Mouse (Mus musculus) kidney, postnatal 36 days (tissue): ENCODE results near the gene Dmrt1.
A peak's percentile ranks its signal among the peaks of the same experiment; 100 is the strongest.

Experiments used
- DNase-seq, 2 experiments: peaks; one replicate each; pipeline ENCODE4 v3.0.0; 2021 to 2022; ENCODE audit warnings: mixed read lengths in 2 of 2

Dmrt1 gene

DNA sequence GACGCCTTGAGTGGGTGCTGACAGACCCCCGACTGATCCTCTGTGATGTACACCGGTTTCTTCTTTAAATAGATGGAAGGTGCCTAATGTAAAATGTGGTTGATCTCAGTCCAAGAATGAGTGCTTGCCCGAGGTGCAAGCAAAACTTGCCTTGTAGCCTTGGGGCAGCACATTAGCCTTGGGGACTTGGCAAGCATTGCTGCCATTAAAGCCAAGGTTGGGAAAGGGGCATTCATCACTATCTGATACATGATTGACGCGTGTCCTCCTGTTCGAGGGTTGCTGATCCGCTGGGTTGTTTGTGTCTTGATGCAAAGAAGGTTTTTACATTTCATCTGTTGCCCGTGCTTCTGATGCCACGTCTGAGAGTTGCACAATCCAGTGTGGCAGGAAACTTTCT, 69.0 kb downstream of the Dmrt1 start:
- DNase-seq = no peak

DNA sequence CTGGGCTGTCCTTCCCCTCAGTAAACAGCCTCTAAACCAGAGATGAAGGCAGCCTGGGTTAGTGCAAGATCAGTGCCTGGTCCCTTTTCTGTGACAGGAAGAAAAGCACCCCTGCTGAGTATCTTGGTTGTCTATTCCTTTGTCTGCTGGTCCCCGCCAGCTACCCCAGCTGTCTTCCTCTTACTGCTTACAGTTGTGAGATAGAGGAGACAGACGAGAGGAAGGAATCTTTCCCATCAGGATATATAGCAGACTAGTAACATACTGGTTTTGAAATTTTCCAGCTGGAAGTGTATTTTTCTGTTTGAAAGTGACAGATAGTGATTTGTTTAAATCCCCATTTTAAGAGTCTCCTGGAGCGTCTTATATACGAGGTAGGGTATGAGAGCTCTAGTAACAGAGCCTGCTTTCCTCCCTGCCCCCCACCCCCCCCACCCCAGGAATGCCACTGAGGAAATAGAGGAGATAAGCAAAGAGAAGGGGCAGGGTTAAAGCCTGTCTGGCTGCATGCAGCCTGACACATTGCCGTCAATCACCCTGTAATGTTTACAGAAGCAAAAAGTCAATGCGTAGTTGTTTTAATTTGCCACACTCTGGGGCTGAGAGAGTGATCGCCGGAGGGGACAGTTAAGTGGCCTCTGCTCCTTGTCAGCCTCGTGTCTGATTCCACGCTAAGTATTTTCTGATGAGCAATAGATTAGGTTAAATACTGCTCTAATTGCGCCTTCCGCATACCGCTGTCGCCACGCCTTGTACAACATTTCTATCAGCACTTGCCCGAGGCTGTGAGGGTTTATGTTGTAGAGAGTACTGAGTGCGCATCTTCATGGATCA, 69.8 kb downstream of the Dmrt1 start:
- DNase-seq = no peak

DNA sequence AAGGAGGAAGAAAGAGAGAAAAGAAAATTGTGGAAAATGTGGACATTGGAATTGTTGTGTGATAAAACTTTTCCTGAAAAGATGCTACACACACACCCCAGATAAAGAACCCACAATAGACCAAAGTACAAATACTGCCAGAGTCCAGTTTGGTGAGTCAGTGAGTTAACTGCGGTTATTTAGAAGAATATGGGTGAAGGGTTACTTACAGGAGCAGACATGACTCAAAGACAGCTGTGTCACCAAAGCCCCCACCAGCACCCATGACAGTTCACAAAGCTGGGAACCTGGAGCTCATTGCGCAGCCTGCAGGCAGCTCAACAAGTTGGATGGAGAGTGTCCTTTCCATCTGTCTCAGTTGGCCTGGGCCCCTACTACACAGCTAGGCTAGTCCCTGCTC, 72.9 kb downstream of the Dmrt1 start:
- no peak for DNase-seq

DNA sequence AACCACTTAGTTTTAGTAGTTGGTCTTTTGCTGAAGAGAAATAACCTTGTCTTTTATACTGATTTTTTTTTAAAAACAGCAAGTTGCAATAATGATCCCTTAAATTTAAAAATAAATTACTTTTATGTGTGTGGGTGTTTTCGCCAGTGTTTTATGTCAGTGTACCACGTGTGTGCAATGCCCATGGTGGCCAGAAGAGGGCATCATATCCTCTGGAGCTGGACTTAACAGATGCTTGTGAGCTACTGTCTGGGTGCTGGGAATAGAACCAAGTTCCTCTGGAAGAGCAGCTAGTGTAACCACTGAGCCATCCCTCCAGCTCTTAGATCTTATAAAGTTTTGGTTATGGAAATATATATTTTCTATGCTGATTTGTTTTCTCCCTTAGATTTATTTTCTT, 74.0 kb downstream of the Dmrt1 start:
- DNase-seq = peak in 1 of 2 experiments; percentile 17

DNA sequence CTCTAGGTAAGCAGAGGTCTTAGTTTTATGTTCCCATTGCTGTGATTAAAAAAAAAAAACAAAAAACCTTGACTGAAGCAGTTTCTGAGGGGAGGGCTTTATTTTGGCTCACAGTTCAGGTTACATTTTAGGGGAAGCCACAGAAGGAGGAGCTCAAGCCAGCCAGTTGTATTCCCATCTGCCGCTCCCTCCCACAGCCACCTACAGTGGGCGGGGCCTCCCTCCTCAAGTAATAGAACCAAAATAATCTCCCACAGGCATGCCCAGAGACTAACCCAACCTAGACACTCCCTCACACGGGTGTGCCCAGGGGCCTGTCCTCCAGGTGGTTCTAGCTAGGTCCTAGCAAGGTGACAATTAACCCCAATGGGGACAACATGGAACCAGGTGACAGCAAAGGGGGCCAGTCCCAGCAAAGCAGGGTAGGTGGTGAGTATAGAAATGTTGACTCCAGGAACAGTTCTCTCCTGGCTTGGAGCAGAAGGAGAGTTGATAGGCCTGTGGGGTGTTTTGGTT, 92.4 kb downstream of the Dmrt1 start:
- DNase-seq = no peak

DNA sequence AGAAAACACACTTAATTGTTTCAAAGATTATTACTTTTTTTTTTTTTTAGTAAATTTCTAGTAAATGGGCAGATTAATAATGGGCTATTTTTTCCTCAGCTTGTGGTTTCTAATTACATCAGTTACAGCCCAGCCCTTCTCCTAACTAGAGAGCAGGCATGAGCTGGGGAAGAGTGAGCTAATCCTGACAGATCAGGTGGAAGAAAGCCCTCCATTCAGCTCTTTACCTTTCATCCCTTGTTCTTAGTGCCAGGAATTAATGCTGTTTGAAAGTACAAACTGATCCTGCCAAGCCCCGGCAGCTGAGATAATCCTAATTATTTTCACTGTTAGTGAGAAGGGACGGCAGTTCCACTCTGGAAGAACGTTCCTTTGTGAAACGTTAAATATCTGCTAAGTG, 93.2 kb downstream of the Dmrt1 start:
- no peak for DNase-seq

DNA sequence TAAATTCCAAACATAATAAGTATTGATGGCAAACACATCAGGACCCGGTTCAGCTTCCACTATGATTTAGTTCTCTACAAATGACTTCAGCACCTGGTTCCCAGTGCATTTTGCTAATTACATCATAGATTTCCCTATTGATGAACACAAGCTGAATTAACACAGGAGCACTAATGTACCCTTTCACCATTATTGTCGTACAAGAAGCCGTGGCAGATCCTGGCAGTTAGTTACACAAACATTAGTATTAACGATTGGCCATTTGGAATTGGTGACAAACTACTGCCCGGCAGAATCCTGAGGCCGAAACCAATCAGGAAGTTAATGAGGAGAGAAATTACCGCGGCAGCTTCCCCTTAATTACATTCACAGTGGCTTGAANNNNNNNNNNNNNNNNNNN, 96.5 kb downstream of the Dmrt1 start:
- DNase-seq = no peak

DNA sequence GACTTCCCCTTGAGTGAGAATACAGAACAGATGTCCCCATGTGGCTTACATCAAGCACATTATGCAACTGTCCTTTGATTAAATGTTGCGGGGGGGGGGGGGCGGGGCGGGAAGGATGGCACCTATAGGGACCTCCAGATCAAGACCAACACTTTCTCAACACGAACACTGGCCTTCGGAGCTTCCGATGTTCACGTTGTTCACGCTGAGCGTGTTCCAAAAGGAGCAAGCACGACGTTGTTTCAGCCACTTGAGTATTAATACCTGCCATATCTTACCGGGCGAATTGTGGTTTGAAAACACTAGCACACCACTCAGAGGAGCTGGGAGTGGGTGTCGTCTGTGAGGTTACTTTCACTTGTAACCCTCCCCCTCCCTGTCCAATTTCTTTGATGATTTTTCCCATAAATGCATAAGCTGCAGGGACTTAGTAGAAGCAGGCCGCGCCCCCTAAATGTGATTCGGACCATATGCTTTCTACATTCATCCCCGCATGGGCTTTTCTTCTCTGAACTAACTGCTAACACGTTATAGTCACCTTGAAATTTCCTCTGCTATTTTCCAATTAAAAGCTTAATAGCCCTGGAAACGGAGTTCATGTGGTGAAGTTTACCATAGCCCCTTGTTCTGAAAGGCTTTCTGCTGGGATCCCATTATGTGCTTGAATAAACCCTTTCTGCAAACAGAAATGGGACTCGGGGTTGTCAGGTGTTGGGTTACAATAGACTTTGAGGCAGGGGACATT, 102.2 kb downstream of the Dmrt1 start:
- DNase-seq = no peak

DNA sequence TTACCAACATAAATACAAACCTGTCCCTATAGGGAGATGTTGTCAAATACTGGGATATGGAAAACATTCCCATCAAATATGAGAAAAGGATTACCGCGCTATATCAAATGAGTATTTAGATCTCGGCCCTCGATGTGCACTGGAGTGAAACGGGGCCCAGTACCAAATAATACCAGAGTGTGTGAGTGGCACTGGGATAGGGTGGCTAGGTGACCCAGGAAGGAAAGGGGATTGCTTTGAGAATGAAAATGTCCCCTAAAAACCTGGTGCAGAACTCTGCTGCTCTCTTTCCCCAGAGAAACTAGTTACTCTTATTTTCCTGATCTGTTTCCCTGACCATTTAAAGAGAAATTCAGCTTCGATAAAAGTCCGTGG, 102.8 kb downstream of the Dmrt1 start:
- no peak for DNase-seq

DNA sequence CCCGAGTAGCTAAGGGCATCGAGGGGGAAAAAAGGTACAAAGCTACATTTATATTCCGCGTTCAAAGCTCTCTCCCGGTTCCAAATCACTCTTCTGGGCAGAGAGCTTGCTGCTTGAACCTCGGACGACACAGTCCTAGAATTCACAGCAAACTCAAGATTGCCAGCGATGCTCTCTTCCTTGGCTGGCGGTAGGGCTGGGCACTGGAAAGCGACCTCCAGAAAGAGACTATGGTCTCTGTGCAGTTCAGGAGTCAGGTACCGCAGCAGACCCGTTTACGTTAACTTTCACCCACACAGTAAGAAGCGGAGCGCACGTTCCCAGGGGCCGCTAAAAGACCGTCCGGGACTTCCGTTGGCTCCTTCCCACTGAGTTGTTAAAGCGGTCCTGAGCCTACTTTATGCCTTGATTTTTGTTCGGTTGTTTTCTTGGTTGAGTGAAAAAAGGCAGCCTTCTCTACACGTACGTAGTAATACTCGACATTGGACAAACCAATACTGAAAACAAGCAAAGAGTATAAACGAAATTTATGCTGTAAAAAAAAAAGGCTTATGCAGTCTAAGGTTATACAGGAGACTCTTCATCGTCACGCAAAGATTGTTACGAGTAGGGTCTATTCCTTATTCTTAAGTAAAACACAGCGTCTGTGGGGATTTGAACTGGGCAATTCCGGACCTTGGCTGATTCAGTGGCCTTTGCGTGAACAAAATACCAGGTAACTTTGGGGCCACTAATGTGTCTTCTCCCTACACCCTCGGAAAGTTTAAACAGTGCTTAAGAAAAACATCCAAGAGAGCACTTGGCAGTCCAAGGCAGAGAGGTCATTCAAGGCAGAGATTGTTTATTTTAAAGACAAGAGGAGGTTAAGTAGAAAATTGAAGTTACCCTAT, 103.8 kb downstream of the Dmrt1 start:
- DNase-seq = no peak

DNA sequence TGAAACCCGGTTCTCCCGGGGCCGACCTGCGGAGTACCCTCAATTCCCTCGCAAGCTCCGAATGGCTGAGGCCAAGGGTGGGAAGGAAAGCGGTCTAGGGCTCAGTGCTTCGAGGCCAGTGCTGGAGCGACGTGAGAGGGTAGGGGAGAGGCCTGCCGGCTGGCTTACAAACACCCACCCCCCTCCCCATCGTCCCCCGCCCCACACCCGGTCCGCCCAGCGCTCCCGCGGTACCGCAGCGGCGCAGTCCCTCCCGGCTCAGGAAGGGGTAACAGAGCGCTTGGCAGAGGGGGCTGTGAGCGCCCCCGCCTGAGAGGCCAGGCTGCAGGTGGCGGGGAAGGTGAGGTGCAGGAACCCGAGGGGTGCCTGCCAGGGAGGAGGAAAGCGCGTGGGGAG, 104.6 kb downstream of the Dmrt1 start, which contains the start of gene Dmrt3:
Dmrt3 (plus strand) TSS at position 287 of the 396 bp plus-strand sequence.
- DNase-seq = no peak

DNA sequence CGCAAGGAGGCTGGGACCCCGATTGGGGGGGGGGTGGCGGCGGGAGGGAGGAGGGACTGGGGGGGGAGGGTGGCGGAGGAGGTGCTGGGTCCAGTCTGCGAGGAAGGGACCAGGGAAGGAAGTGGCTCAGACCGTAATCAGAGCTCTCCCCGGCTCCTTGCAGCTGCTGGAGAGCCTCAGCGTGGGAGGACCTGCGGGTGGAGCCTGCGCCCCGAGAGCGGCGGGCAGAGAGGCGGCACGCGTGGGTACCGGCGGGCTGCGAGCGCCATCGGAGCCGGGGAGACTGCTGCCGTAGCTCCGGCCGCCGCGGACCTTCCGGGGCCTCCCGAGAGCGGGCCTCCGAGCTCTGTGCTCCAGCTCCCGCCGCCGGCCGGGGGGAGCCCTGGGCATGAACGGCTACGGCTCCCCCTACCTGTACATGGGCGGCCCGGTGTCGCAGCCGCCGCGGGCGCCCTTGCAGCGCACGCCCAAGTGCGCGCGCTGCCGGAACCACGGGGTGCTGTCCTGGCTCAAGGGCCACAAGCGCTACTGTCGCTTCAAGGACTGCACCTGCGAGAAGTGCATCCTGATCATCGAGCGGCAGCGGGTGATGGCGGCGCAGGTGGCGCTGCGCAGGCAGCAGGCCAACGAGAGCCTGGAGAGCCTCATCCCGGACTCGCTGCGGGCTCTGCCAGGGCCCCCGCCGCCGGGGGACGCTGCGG, 105.1 kb downstream of the Dmrt1 start:
- peak in 1 of 2 experiments; percentile 39 for DNase-seq

DNA sequence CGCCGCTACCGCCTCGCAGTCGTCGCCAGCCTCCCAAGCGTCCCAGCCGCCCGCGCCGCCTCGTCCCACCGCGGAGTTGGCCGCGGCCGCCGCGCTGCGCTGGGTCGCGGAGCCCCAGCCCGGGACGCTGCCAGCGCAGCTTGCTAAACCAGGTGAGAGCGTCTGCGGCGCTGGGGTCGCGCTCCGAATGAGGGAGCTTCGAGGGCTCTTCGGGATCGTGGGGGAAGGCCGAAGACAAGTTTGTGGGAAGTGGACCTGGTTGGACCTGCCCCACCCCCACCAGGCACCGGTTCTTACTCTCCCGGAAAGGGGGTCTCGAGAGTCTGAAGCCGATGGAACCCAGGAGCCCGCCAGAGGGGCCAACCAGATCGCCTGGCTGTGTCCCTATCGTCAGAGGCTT, 105.7 kb downstream of the Dmrt1 start:
- no peak for DNase-seq

DNA sequence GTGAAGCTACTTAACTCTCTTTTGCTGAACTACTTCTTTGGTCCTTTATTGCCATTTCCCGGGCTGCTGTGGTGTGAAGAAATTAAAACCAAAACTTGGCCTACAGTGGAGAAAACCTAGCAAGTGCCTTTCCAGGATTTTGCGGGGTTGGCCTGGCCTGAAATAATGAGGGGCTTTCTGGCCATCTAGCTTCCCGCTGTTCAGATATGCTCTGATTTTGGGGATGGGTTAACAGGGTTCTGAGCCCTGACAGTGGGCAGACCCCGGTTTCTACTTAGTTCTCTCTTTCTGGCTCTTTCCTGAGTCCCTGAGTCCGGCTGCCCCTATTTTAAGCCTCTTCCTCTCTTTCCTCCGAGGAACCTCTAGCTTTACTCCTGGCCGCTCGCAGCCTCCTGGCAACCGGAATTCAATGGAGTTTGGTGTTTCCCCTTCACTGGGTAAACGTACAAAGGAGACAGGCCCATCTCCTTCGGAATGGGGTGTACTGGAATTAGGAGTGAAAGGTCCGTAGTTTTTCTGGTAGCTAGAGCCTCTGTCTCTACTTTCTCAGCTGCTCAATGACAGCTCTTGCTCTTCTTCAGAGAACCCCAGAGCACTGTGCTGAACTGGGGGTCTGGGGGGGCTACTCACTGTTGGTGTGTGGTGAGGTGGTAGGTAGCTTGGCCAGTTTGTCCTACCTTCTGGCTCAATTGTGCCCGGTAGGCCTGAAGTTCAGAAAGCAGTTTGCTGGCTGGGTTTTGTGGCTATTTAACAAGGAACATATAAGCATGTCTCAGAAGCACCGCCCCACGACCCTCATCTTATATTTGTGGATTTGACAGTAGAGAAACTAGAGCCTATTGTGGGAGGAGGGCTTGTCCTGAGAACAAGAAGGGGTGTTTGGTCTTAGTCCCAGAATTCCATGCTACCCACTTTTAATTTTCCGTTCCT, 106.7 kb downstream of the Dmrt1 start:
- DNase-seq = no peak

DNA sequence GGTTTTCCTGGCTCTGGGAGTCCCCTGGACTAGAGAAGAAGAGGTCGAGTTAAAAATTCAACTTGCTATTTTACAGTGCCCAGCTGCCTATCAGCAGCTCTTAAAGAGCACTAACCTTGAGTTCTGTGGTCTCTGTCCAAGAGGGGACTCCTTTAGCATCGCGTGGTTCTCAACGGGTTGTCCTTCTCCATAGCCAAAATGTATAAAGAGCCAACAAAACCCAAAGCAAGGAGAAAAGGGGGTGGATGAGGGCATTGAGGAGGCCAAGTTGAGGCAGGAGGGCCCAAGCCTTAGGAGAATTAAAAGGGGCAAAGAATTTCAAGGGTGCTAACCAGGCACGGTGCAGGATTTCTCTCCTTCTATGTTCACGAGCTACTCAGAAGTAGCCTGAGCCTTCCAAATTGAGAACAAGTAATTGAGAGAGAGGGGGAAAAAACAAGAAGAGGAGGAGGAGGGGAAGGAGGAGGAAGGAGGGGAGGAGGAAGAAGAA, 107.4 kb downstream of the Dmrt1 start:
- no peak for DNase-seq

DNA sequence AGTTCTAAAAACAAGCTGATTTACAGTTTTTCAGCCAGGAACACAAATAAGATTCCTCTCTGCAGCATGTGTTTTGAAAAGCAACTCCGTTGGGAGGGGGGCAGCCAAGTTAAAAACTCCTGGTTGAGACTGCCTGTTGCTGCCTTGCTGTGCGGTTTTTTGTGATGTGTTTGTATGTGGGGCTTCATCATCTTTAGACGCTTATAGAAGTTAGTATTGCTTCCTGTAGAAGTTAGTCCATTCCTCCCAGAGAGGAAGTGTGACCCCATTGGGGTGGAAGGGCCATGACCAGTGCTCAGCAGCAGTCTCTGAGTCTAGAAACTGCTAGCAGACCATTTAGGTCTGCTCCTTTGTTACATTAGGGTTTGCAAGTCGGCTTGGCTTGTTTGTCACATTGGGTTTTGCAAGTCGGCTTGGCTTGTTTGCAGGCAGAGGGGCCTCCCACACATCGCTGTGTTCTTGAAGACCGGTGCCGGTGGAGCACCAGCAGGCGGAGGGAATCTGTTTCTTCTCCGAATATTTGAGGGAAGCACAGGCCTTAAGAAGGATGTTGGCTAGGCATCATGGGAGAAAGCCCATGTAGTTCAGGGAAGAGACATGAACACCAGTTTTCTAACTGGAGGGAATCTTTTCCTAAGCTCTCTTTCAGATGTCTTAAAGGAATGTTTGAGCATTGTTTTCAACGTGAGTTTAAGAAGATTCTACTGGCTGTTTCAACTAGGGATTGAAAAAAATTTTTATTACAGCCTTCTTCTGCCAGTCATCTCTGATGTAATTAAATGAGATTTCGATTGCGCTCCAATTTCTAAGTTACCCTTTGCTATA, 108.3 kb downstream of the Dmrt1 start:
- no peak for DNase-seq

DNA sequence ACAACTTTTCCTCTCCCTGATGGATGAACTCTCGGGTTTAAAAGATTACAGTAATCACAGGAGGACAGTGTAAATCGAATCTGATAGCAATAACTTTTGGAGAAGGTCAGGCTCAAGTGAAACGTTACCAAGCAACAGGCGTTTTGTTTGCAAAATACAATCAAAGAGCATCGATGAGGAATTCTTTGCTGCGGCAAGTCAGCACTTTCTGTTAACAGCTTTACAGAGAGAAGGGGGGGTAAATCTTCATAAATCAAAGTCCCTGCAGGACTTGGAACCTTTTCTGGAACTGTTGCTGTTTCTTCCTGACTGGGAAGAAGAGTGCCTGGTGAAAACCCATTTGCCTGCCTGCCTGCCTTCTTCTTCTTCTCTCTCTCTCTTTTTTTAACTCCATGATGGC, 110.5 kb downstream of the Dmrt1 start:
- no peak for DNase-seq

DNA sequence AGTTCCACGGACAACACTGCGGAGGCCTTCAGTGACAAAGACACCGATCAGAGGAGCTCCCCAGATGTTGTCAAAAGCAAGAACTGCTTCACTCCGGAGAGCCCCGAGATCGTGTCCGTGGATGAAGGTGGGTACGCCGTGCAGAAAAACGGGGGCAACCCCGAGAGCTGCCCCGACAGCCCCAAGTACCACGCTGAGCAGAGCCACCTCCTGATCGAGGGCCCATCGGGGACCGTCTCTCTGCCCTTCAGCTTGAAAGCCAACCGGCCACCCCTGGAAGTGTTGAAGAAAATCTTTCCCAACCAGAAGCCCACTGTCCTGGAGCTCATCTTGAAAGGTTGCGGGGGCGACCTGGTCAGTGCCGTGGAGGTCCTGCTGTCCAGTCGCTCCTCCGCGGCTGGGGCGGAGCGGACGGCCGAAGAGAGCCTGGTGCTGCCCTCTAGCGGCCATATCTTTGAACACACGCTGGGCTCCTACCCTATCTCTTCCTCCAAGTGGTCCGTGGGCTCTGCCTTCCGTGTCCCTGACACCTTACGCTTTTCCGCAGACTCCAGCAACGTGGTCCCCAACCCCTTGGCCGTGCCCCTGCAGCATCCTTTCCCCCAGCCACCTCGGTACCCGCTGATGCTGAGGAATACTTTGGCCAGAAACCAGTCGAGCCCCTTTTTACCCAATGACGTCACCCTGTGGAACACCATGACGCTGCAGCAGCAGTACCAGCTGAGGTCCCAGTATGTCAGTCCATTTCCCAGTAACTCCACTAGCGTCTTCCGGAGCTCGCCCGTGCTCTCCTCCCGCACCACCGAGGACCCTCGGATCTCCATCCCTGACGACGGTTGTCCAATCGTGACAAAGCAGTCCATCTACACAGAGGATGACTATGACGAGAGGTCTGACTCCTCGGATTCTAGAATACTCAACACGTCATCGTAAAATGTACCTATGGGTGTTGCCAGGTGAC, 117.2 kb downstream of the Dmrt1 start:
- peak; percentile 46 to 88 for DNase-seq

DNA sequence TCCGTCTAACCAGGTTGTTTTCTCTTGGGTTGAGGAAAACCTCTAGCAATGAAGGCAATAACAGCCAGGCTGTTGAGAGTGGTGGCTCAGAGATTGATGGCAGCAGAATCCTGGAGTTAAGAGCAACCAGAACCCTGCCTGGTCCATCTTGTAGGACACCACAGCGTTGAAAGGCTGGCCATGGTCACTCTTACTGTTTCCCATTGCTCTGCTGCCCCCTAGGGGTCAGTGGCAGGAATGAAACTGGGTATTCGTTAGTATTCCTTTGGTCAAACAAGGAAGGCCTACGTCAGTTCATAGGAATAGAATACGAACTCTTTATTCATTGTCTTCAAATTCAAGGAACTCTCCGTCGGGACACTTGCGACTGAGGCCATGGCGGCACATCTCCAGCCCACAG, 123.1 kb downstream of the Dmrt1 start:
- peak; percentile 55 to 86 for DNase-seq
